Mouse (Mus musculus) layer of hippocampus, adult 9-11 months (tissue): ENCODE data around the gene Tuft1.
A peak's percentile ranks its signal among the peaks of the same experiment; 100 is the strongest.
"Not testable (repeated sequence)": the region's sequence is repeated elsewhere in the genome, so short reads cannot be mapped to it uniquely, and the experiment has no call there.

Source experiments
- DNase-seq: peaks from one replicate; pipeline ENCODE4 v3.0.0; 2022

The Tuft1 gene

DNA sequence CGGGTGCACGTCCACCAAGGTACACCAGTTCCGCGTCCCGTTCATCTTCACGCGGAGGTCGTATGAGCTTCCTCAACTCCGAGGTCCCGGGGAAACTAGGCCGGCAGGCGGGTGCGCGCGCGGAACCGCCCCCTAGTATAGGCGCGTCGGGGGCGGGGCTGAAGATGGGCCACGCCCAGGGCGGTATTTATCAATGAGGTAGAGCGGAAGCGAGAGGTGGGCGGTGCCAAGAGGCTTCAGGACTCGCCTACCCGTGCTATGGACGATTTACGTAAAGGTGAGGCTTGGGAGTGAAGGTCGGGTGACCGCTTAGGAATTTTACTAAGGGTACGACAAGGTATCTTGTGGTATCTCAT, at the start of gene Tuft1:
Gene Tuft1, minus strand, starts transcription at position 133 of the 356 bp plus-strand sequence.
- DNase-seq = peak; percentile 62

DNA sequence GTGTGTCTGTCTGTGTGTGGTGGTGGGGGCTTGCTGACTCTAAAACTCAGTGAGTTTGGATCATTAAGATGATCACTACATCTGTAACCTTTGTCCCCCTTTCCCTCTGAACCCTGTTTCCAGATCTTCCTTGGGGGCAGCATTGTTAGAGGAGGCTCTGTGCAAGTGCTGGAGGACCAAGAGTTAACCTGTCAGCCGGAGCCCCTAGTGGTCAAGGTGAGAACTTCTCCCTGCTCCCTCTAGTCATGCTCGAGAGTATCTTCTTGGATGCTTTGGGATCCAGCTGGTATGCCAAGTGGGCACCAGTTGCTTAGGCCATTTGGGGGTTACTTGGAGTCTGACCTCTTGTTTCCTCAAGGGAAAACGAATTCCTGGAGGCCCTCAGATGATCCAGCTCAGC, 44.7 kb upstream of the Tuft1 start:
- not testable (repeated sequence) for DNase-seq

- no peak for DNase-seq
Measured at GRCm38 (mm10) chr3:94702856-94703255, 44.2 kb upstream of the Tuft1 start.

GRCm38 (mm10) chr3:94702163-94702810, 43.6 kb upstream of the Tuft1 start:
- DNase-seq = not testable (repeated sequence)

- not testable (repeated sequence) for DNase-seq
Measured at GRCm38 (mm10) chr3:94696257-94696656, 37.6 kb upstream of the Tuft1 start.

- not testable (repeated sequence) for DNase-seq
Measured at GRCm38 (mm10) chr3:94695591-94695990, 36.9 kb upstream of the Tuft1 start.

DNA sequence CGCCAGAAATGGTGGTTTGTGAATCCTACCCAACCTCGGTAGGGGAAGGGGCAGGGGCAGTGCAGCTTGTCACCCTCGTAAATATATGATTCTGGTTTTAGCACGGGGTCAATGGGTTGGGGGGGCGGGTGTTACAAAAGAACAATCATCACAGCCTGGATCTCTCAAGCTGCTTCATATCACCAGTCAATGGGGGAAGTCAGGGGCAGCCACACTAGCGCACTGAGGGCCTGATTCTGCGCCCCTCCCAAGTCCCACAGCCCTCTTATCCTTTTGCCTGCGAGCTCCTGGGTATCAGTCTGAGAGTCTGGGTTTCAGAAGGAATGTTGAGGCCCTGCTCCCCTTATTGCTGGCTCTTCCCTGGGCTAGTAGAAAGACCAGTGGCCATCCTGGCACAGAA, 35.2 kb upstream of the Tuft1 start:
- not testable (repeated sequence) for DNase-seq

- DNase-seq = no peak
Measured at GRCm38 (mm10) chr3:94693329-94693825, 34.7 kb upstream of the Tuft1 start, which contains the start of gene Selenbp2. TSS of gene Selenbp2 (plus strand) at chr3:94693556.

- DNase-seq = not testable (repeated sequence)
Measured at GRCm38 (mm10) chr3:94691694-94692093, 33.0 kb upstream of the Tuft1 start.

GRCm38 (mm10) chr3:94690616-94691247, 32.1 kb upstream of the Tuft1 start:
- no peak for DNase-seq

DNA sequence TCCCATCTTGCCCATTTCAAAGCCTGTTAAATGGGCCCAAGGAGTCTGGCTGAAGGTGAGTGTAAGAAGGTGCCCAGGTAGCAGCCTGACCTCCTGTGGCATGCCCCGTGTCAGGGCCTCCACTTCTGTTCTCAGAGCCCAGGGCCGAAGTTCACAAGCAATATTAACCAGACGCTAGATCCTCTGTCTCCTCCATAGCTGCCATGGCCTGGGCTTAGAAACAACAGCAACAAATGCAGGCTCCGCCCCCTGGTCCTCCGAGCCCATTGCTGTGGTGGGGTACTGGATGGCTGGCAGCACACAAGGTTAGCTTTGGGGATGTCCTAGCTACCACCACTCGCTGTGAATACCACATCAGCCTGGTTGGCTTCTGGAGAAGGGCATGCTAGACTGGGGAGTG, 31.5 kb upstream of the Tuft1 start:
- not testable (repeated sequence) for DNase-seq

DNA sequence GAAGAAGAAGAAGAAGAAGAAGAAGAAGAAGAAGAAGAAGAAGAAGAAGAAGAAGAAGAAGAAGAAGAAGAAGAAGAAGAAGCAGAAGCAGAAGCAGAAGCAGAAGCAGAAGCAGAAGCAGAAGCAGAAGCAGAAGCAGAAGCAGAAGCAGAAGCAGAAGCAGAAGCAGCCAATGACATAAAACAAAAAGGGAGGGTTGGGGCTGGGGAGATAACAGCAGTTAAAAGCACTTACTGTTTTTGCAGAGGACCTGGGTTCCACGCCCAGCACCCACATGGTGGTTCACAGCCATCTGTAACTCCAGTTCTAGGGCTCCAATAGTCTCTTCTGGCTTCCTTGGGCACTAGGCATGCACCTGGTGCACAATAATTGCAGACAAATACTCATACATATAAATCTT, 30.5 kb upstream of the Tuft1 start:
- not testable (repeated sequence) for DNase-seq

- DNase-seq = not testable (repeated sequence)
Measured at GRCm38 (mm10) chr3:94688698-94689097, 30.0 kb upstream of the Tuft1 start.

GRCm38 (mm10) chr3:94685989-94686772, 27.5 kb upstream of the Tuft1 start:
- DNase-seq = not testable (repeated sequence)

DNA sequence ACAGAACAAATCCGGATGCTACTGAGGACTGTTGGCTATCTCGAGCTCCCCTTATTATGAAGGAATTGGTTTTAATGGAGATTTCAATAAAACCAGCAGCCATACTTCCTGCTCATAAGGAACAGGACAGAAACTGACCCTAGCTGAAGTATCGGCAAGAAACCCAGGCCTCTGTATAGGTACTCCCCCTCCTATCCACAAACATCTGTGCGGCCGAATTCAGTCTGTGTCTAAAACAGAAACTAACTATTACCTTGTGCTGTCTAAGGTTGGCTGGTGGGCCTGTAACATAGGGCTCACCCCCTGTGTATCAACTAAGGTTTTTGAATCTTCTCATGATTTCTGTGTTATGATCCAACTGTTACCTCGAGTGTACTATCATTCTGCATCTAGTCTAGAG, 25.0 kb upstream of the Tuft1 start:
- no peak for DNase-seq

DNA sequence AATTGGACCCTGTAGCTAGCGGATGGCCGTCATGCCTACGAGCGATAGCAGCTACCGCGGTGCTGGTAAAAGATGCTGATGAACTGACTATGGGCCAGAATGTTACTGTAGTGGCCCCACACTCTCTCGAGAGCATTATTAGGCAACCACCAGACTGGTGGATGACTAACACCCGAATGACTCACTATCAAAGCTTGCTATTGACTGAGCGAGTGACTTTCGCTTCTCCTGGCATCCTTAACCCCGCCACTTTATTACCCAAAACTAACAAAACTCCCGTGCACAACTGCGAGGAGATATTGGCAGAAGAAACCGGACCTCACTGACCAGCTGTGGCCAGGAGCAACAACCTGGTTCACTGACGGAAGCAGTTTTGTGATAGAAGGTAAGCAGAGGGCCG, 22.1 kb upstream of the Tuft1 start:
- no peak for DNase-seq

DNA sequence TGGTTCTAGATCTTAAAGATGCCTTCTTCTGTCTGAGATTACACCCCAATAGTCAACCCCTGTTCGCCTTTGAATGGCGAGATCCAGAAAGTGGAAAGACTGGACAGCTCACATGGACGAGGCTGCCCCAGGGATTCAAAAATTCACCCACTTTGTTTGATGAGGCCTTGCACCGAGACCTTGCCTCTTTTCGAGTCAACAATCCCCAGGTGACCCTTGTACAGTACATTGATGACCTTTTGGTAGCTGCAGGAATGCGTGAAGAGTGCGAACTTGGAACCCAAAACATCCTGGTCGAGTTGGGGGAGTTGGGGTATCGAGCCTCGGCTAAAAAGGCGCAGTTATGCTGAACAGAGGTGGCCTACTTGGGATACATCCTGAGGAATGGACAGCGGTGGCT, 21.4 kb upstream of the Tuft1 start:
- not testable (repeated sequence) for DNase-seq

- no peak for DNase-seq
Measured at GRCm38 (mm10) chr3:94679351-94679841, 20.7 kb upstream of the Tuft1 start.

GRCm38 (mm10) chr3:94675101-94675500, 16.4 kb upstream of the Tuft1 start:
- not testable (repeated sequence) for DNase-seq

GRCm38 (mm10) chr3:94665896-94666295, 7.2 kb upstream of the Tuft1 start:
- DNase-seq = not testable (repeated sequence)

- not testable (repeated sequence) for DNase-seq
Measured at GRCm38 (mm10) chr3:94665060-94665802, 6.6 kb upstream of the Tuft1 start.

DNA sequence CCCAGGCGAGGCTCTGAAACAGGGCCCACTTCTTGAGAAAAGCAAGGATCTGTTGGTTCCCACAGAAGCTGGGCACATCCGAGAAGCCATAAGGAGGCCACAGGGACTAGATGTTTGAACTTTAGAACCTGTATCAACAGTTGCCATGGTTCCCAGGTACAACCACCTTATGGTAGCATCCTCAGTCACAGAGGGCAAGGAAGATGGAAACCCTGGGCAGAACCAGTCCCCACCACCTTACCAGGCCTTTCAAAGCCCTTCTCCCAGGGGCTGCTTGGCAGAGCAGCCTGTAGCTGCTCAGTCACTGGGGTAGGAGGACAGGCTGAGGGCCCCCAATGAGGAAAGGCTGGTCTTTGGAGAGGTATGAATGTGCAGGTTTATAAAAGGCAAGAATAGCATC, 2.2 kb upstream of the Tuft1 start:
- not testable (repeated sequence) for DNase-seq
